7 mouse cellular contexts compared by ENCODE assay signal in the genomic region with DNA sequence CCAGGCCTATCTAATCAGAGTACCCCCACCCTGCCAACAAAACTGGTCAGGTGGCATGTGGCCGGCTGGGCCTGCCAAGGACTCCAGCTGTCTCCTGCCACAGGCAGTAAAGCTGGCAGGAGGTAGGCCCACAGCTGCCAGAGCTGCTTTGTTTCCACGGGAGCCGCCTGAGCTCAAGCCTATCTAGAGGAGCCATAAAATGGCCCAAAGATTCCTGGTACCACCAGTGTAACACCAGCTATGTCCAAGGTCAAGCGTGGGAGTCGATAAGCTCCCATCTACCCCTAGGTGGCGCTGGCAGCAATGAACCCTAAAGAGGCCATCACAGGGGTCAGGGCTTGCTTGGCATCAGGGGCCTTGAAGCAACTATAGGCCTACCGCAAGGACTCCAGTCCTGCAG. TPM values are rescaled to one million over a fixed set of nuclear protein-coding genes. Genes with fewer than 3 reads are reported as not detected.
A peak's percentile ranks its signal among the peaks of the same experiment; 100 is the strongest.
DNase-seq lines count a peak whose midpoint lies in the region; ATAC-seq and TF ChIP-seq lines count a peak whose summit lies in the region.

No protein-coding gene starts in this region.

- peak; percentile 30; the same call in 1 of the 2 replicates for ATAC-seq in heart, embryonic 16.5 days (replicated peaks; ENCODE audit: extremely low read depth, insufficient read depth, low FRiP score)

- 0 out of 2 replicates have a peak overlapping the region, but pooled peaks have one; percentile 20 for H3K9ac ChIP-seq in heart, embryonic 16.5 days (ENCODE audit: low read length)
- no peak overlapping the region for H3K9ac ChIP-seq in liver, adult 2 months (ENCODE audit: low read depth, low read length)

- peaks cover 5% of the 10 kb centered on the region for H3K9me3 ChIP-seq in heart, embryonic 16.5 days (replicated peaks; ENCODE audit: control insufficient read depth, low read length)

- no peak overlapping the region for H3K4me3 ChIP-seq in heart, embryonic 16.5 days (ENCODE audit: low read length)
- no peak overlapping the region for H3K4me3 ChIP-seq in liver, adult 2 months (ENCODE audit: insufficient read depth, low read depth, low read length)
- no peak overlapping the region for H3K4me3 ChIP-seq in small intestine, adult 2 months (ENCODE audit: low read depth, low read length)

- H3K79me2 ChIP-seq in liver, adult 2 months (ENCODE audit: control insufficient read depth, insufficient read depth, low read length), result no peaks in the 10 kb centered on the region

- peaks cover 5% of the 10 kb centered on the region for H3K4me1 ChIP-seq in heart, embryonic 16.5 days (ENCODE audit: control insufficient read depth, insufficient read depth, low read length)
- H3K4me1 ChIP-seq in liver, adult 2 months (ENCODE audit: control insufficient read depth, insufficient read depth, low read length), result no peaks in the 10 kb centered on the region
- no peaks in the 10 kb centered on the region for H3K4me1 ChIP-seq in small intestine, adult 2 months (ENCODE audit: control insufficient read depth, insufficient read depth, insufficient read length, low read length)

- peaks cover 6% of the 10 kb centered on the region; the same call in 1 of the 2 replicates for H3K36me3 ChIP-seq in heart, embryonic 16.5 days (ENCODE audit: control insufficient read depth, insufficient read depth)
- H3K36me3 ChIP-seq in liver, adult 2 months (ENCODE audit: control insufficient read depth, insufficient read depth, low read length), result no peaks in the 10 kb centered on the region
- H3K36me3 ChIP-seq in small intestine, adult 2 months (ENCODE audit: control insufficient read depth, insufficient read depth, low read length), result no peaks in the 10 kb centered on the region

- H3K4me2 ChIP-seq in heart, embryonic 16.5 days (ENCODE audit: low read depth, low read length), result no peak overlapping the region

- H3K27ac ChIP-seq in heart, embryonic 16.5 days (ENCODE audit: low read length), result peak overlapping the region; percentile 58
- no peak overlapping the region for H3K27ac ChIP-seq in liver, adult 2 months (replicated peaks; ENCODE audit: insufficient read depth, low read depth, low read length)
- H3K27ac ChIP-seq in small intestine, adult 2 months (ENCODE audit: insufficient read depth, low read depth, low read length), result no peak overlapping the region

- no peaks in the 10 kb centered on the region for H3K27me3 ChIP-seq in heart, embryonic 16.5 days (ENCODE audit: control insufficient read depth, insufficient read depth, low read length)
- H3K27me3 ChIP-seq in liver, adult 2 months (ENCODE audit: control insufficient read depth, insufficient read depth, low read length), result no peaks in the 10 kb centered on the region
- H3K27me3 ChIP-seq in small intestine, adult 2 months (ENCODE audit: control insufficient read depth, insufficient read depth, low read length), result no peaks in the 10 kb centered on the region

- TF ChIP-seq POLR2A in liver, adult 2 months (IDR thresholded peaks at IDR 0.05; ENCODE audit: extremely low read depth, insufficient read depth, low read length), result no peak
- no peak for TF ChIP-seq POLR2A in small intestine, adult 2 months (IDR thresholded peaks at IDR 0.05; ENCODE audit: low read depth, low read length)

- WGBS in heart, embryonic 16.5 days, result 58% methylated on average over 7 of the region's 7 CpGs
- 68% methylated on average over 7 of the region's 7 CpGs for WGBS in liver, adult 2 months
- 36% methylated on average over 7 of the region's 7 CpGs for WGBS in small intestine, adult 2 months

- DNase-seq in thymus, postnatal 0 days (ENCODE audit: low spot score), result peak; percentile 23
- no peak for DNase-seq in thymus, adult 18-20 months
- DNase-seq in c-Kit-positive CD71-positive TER-119-positive erythroid progenitor cells, embryonic 14.5 days (ENCODE audit: low spot score), result peak; percentile 22
- DNase-seq in liver, adult 2 months (ENCODE audit: extremely low read depth, low read depth, low spot score), result peak; percentile 20
- DNase-seq in urinary bladder, adult 18-20 months (ENCODE audit: low spot score in 2 of 2), result no peak

- peak; percentile 78 for TF ChIP-seq CTCF in liver, adult 2 months (IDR thresholded peaks at IDR 0.05; ENCODE audit: low read depth, low read length)
- peak; percentile 63; the same call in 1 of the 2 replicates for TF ChIP-seq CTCF in small intestine, adult 2 months (IDR thresholded peaks at IDR 0.05; ENCODE audit: extremely low read depth, insufficient read length, insufficient replicate concordance, low read depth, low read length)

RNA-seq across cellular contexts. Expression of a gene that starts 17.8 kb away (rescaled TPM):
- polyA plus RNA-seq in thymus, postnatal 0 days (2015; fragmentation: Nextera tagmentation; extraction: Ambion mirVana), result 4.8 and 6.6 TPM in 2 replicates
- polyA plus RNA-seq in heart, embryonic 16.5 days (2015; fragmentation: Nextera tagmentation; extraction: Ambion mirVana), result 17.7 and 32.1 TPM in 2 replicates
- total RNA-seq in liver, adult 2 months (2014; rRNA removed), result 0.65 and 0.74 TPM in 2 replicates
- polyA plus RNA-seq in liver, adult 2 months (2012; rRNA removed), result 1.6 and 4.0 TPM in 2 replicates
- polyA plus RNA-seq in small intestine, adult 2 months (2012; rRNA removed), result 36.0 and 41.7 TPM in 2 replicates

RNA-seq across cellular contexts. Expression of a gene that starts 36.6 kb away (rescaled TPM):
- 195 TPM in 2 replicates for polyA plus RNA-seq in thymus, postnatal 0 days (2015; fragmentation: Nextera tagmentation; extraction: Ambion mirVana)
- polyA plus RNA-seq in heart, embryonic 16.5 days (2015; fragmentation: Nextera tagmentation; extraction: Ambion mirVana), result 133 and 148 TPM in 2 replicates
- total RNA-seq in liver, adult 2 months (2014; rRNA removed), result 30.7 and 37.1 TPM in 2 replicates
- 95.4 and 107 TPM in 2 replicates for polyA plus RNA-seq in liver, adult 2 months (2012; rRNA removed)
- polyA plus RNA-seq in small intestine, adult 2 months (2012; rRNA removed), result 103 and 148 TPM in 2 replicates

RNA-seq across cellular contexts. Expression of a gene that starts 49.3 kb away (rescaled TPM):
- 928 and 961 TPM in 2 replicates for polyA plus RNA-seq in thymus, postnatal 0 days (2015; fragmentation: Nextera tagmentation; extraction: Ambion mirVana)
- polyA plus RNA-seq in heart, embryonic 16.5 days (2015; fragmentation: Nextera tagmentation; extraction: Ambion mirVana), result 208 and 247 TPM in 2 replicates
- 713 and 1,049 TPM in 2 replicates for total RNA-seq in liver, adult 2 months (2014; rRNA removed)
- polyA plus RNA-seq in liver, adult 2 months (2012; rRNA removed), result 880 and 922 TPM in 2 replicates
- 2,052 and 2,413 TPM in 2 replicates for polyA plus RNA-seq in small intestine, adult 2 months (2012; rRNA removed)

Comparison
In these comparisons a context has a peak if more than half of its experiments do, and no peak if none do; other contexts are left out.
1. DNase-seq: peak in thymus, postnatal 0 days (single experiment), c-Kit-positive CD71-positive TER-119-positive erythroid progenitor cells, embryonic 14.5 days (single experiment) and liver, adult 2 months (single experiment); none in thymus, adult 18-20 months (0 of 2) and urinary bladder, adult 18-20 months (0 of 2).